Mouse (Mus musculus) hindbrain, embryonic 11.5 days (tissue): Measurements from ENCODE around the gene Cdr2l. TPM values are rescaled to one million over a fixed set of nuclear protein-coding genes. Genes with fewer than 3 reads are reported as not detected.

Experiments used
- ATAC-seq: fragments of 200-750 bp; cut with Nextera tagmentation; 2 replicates; pipeline ENCODE4 v1.8.0; 2017; ENCODE audit warnings: mild to moderate bottlenecking, moderate TSS enrichment, moderate library complexity; ENCODE audit not compliant: low FRiP score
- DNase-seq: peaks from one replicate; pipeline ENCODE4 v3.0.0-alpha.2; 2015; ENCODE audit warnings: low spot score
- H3K27ac ChIP-seq: fragments of 300-500 bp; sonication (generic); 2 replicates; pipeline ENCODE4 v1.5.1; 2014; ENCODE audit warnings: mild to moderate bottlenecking, low read depth, low read length
- H3K27me3 ChIP-seq: fragments of 300-500 bp; sonication (generic); 2 replicates; pipeline ENCODE4 v1.6.1; 2014; ENCODE audit warnings: mild to moderate bottlenecking, low read length, moderate library complexity, mixed read lengths; ENCODE audit not compliant: control insufficient read depth, insufficient read depth
- H3K36me3 ChIP-seq: fragments of 300-500 bp; sonication (generic); 2 replicates; pipeline ENCODE4 v1.6.1; 2014; ENCODE audit warnings: mild to moderate bottlenecking, low read length, moderate library complexity, mixed read lengths; ENCODE audit not compliant: control insufficient read depth, insufficient read depth
- H3K4me1 ChIP-seq: fragments of 300-500 bp; sonication (generic); replicated peaks from 2 replicates; pipeline ENCODE4 v1.6.1; 2014; ENCODE audit warnings: low read length, mixed read lengths; ENCODE audit not compliant: control insufficient read depth, insufficient read depth
- H3K4me2 ChIP-seq: fragments of 300-500 bp; sonication (generic); replicated peaks from 2 replicates; pipeline ENCODE4 v1.6.1; 2014; ENCODE audit warnings: mild to moderate bottlenecking, low read depth, low read length
- H3K4me3 ChIP-seq: fragments of 300-500 bp; sonication (generic); 2 replicates; pipeline ENCODE4 v1.5.1; 2014; ENCODE audit warnings: low read depth, low read length
- H3K9ac ChIP-seq: fragments of 300-500 bp; sonication (generic); 2 replicates; pipeline ENCODE4 v1.6.1; 2014; ENCODE audit warnings: low read depth, low read length
- H3K9me3 ChIP-seq: fragments of 300-500 bp; sonication (generic); 2 replicates; pipeline ENCODE4 v1.6.1; 2016; ENCODE audit warnings: low read length; ENCODE audit not compliant: control insufficient read depth
- WGBS: fragments of 180-500 bp; shearing (Covaris S2); extraction: QIAGEN DNeasy Blood & Tissue Kit; methylation state at CpG from one replicate; pipeline ENCODE4 v1.1.7; 2014; 5-methylcytosine and 5-hydroxymethylcytosine counted together
- polyA plus RNA-seq: library from polyadenylated mRNA; unstranded; fragments of >200 nt; fragmentation: Nextera tagmentation; extraction: Ambion mirVana; gene quantifications from 2 replicates; pipeline ENCODE4 v1.2.1, GENCODE M21; 2014

Gene Cdr2l
- polyA plus RNA-seq, 1 experiment from 2014 or later = 20.0 TPM

DNA sequence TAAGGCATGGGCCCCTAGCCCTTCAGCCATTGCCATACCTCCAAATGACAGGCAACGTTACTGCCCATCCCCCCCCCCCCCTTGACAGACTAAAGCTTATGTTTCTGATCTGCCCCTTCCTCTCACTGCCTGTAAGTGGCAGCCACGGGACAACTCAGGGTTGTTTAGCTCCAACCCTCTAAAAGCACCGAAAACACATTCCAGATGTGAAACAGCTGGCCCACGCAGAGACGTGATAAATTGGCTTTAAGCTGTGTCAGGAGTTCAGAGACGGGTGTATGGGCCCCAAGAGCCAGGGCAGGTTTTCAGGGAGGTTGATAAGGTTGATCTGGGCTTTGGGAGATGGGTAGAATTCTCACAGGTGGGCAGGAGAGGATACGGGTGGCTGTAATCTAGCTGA, 36.2 kb upstream of the Cdr2l start:
- H3K9me3 ChIP-seq = no peaks in the 10 kb centered on the region
- H3K27me3 ChIP-seq = no peaks in the 10 kb centered on the region; the same call in 1 of the 2 replicates
- DNase-seq (no peak), ATAC-seq (no peak)
- no peaks in the 10 kb centered on the region for H3K4me1 ChIP-seq
- no peak overlapping the region for H3K9ac ChIP-seq
- no peak overlapping the region for H3K4me2 ChIP-seq
- 53% methylated on average over 7 of the region's 7 CpGs for WGBS
- H3K36me3 ChIP-seq = no peaks in the 10 kb centered on the region
- no peak overlapping the region for H3K4me3 ChIP-seq
- H3K27ac ChIP-seq = no peak overlapping the region

- DNase-seq (no peak), ATAC-seq (no peak)
- Histone ChIP-seq H3K4me2 (no peak overlapping the region), H3K4me3 (no peak overlapping the region), H3K4me1 (no peaks in the 10 kb centered on the region), H3K27ac (no peak overlapping the region), H3K36me3 (no peaks in the 10 kb centered on the region), H3K9ac (no peak overlapping the region), H3K27me3 (no peaks in the 10 kb centered on the region; the same call in 1 of the 2 replicates), H3K9me3 (no peaks in the 10 kb centered on the region)
- WGBS = 63% methylated on average over 17 of the region's 17 CpGs
Observed at GRCm38 (mm10) chr11:115348681-115349248, 33.0 kb upstream of the Cdr2l start.

- Histone ChIP-seq H3K27ac (no peak overlapping the region), H3K27me3 (peaks cover 2% of the 10 kb centered on the region)
Observed at GRCm38 (mm10) chr11:115349976-115350375, 31.7 kb upstream of the Cdr2l start.

GRCm38 (mm10) chr11:115353375-115353774, 28.3 kb upstream of the Cdr2l start:
- Histone ChIP-seq H3K27me3 (peaks cover 6% of the 10 kb centered on the region), H3K4me2 (no peak overlapping the region), H3K9ac (no peak overlapping the region), H3K4me3 (no peak overlapping the region), H3K9me3 (no peaks in the 10 kb centered on the region), H3K27ac (no peak overlapping the region), H3K4me1 (no peaks in the 10 kb centered on the region), H3K36me3 (no peaks in the 10 kb centered on the region)
- ATAC-seq = no peak
- WGBS = 89% methylated on average over 5 of the region's 5 CpGs
- no peak for DNase-seq

More at GRCm38 (mm10) chr11:115349976-115350375, 31.7 kb upstream of the Cdr2l start:
- Histone ChIP-seq H3K4me3 (no peak overlapping the region), H3K36me3 (no peaks in the 10 kb centered on the region), H3K4me1 (no peaks in the 10 kb centered on the region), H3K9ac (no peak overlapping the region), H3K9me3 (no peaks in the 10 kb centered on the region), H3K4me2 (no peak overlapping the region)
- no peak for ATAC-seq
- 53% methylated on average over 4 of the region's 4 CpGs for WGBS
- no peak for DNase-seq

DNA sequence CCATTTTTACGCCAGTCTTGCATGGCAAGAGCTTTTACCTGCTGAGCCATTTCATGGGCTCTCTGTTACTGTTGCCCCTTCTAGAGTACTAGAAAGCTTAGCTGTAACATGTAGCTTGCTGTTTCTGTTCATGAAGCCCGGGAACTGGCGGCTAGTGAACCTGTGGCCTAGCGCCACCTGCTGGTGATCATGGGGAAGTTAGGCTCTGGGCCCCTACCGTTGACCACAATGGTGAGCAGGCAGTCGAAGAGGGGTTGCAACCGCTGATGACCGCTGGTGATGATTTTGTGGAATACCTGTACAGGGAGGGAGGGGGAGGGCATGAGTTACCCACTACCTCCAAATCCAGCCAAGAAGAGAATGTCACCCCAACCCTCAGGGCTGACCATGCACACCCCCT, 27.5 kb upstream of the Cdr2l start:
- no peaks in the 10 kb centered on the region for H3K36me3 ChIP-seq
- no peaks in the 10 kb centered on the region; the same call in none of the 2 replicates for H3K4me1 ChIP-seq
- H3K4me3 ChIP-seq = no peak overlapping the region
- no peak overlapping the region for H3K9ac ChIP-seq
- H3K4me2 ChIP-seq = no peak overlapping the region
- ATAC-seq (peak; percentile 36; the same call in 1 of the 2 replicates), DNase-seq (peak; percentile 90)
- H3K9me3 ChIP-seq = no peaks in the 10 kb centered on the region
- H3K27me3 ChIP-seq = peaks cover 6% of the 10 kb centered on the region
- H3K27ac ChIP-seq = no peak overlapping the region
- WGBS = 10% methylated on average over 8 of the region's 8 CpGs

DNA sequence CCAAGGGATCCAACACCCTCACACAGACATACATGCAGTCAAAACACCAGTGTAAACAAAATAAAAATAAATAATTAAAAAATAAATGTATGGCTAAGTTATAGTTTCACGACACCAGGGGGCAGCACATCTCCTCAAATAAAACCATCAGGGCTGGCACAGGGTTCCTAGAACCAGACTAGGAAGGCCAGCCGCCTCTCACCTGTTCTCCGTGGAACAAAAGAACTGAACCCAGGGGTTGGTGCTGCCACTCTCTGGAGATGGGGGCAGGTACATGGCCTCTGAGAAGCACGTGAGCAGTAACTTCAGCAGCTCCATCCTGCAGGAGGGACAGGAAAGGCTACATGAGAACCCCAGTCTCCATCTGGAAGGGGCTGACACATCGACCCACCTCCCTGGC, 23.2 kb upstream of the Cdr2l start:
- DNase-seq (peak; percentile 83), ATAC-seq (0 out of 2 replicates have a peak, but pooled peaks have one; percentile 41)
- Histone ChIP-seq H3K36me3 (no peaks in the 10 kb centered on the region), H3K4me3 (no peak overlapping the region), H3K4me2 (no peak overlapping the region), H3K9me3 (no peaks in the 10 kb centered on the region), H3K4me1 (peaks cover 3% of the 10 kb centered on the region), H3K27ac (no peak overlapping the region), H3K27me3 (peaks cover 6% of the 10 kb centered on the region), H3K9ac (no peak overlapping the region)
- 18% methylated on average over 5 of the region's 5 CpGs for WGBS

- DNase-seq (no peak), ATAC-seq (peak; percentile 12; the same call in 1 of the 2 replicates)
- Histone ChIP-seq H3K4me1 (peaks cover 3% of the 10 kb centered on the region), H3K27ac (peak overlapping the region; percentile 24; the same call in 1 of the 2 replicates), H3K36me3 (no peaks in the 10 kb centered on the region), H3K27me3 (peaks cover 6% of the 10 kb centered on the region), H3K4me3 (no peak overlapping the region), H3K4me2 (no peak overlapping the region), H3K9me3 (no peaks in the 10 kb centered on the region), H3K9ac (peak overlapping the region; percentile 11; the same call in 1 of the 2 replicates)
- 49% methylated on average over 3 of the region's 3 CpGs for WGBS
Observed at GRCm38 (mm10) chr11:115359293-115359692, 22.4 kb upstream of the Cdr2l start.

DNA sequence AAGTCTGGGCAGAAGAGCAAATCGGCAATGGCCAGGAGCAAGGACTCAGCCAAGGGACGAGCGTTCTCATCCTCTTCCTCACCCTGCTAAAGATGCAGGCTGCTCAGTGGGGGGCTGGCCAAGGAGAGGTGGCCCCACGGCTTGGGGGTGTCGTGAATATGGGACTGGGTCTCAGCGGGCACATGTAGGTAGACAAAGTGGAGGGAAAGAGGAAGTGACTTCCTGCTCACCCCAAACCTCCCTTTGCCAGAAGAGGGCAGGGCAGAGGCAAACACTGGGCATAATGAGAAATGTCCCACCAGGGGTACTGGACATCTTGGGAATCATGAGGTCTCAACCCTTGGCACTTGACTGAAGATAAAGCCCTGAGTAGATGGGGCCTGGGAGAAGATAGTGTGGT, 22.0 kb upstream of the Cdr2l start:
- DNase-seq (no peak), ATAC-seq (no peak)
- Histone ChIP-seq H3K27ac (0 out of 2 replicates have a peak overlapping the region, but pooled peaks have one; percentile 24), H3K36me3 (no peaks in the 10 kb centered on the region), H3K9ac (peak overlapping the region; percentile 11; the same call in 1 of the 2 replicates), H3K4me3 (no peak overlapping the region), H3K27me3 (peaks cover 6% of the 10 kb centered on the region), H3K4me2 (no peak overlapping the region), H3K9me3 (no peaks in the 10 kb centered on the region), H3K4me1 (peaks cover 3% of the 10 kb centered on the region)
- WGBS = 73% methylated on average over 6 of the region's 6 CpGs

- Histone ChIP-seq H3K4me2 (no peak overlapping the region), H3K9ac (no peak overlapping the region), H3K27me3 (peaks cover 9% of the 10 kb centered on the region), H3K4me1 (peaks cover 9% of the 10 kb centered on the region), H3K9me3 (no peaks in the 10 kb centered on the region), H3K27ac (no peak overlapping the region), H3K36me3 (no peaks in the 10 kb centered on the region), H3K4me3 (no peak overlapping the region)
- ATAC-seq (no peak), DNase-seq (no peak)
- WGBS = 80% methylated on average over 3 of the region's 3 CpGs
Observed at GRCm38 (mm10) chr11:115364136-115364535, 17.6 kb upstream of the Cdr2l start.
